Mouse (Mus musculus) stomach, postnatal 0 days (tissue): ENCODE measurements around the gene Inpp5b. TPM values are rescaled to one million over a fixed set of nuclear protein-coding genes. Genes with fewer than 3 reads are reported as not detected.
"Not testable (repeated sequence)": the region's sequence is repeated elsewhere in the genome, so short reads cannot be mapped to it uniquely, and the experiment has no call there.

Experiments
- ATAC-seq: fragments of 200-750 bp; cut with Nextera tagmentation; 2 replicates; pipeline ENCODE4 v1.8.0; 2017; ENCODE audit not compliant: low FRiP score, low TSS enrichment
- DNase-seq: peaks from one replicate; pipeline ENCODE4 v3.0.0-alpha.2; 2016; ENCODE audit warnings: low spot score
- H3K27ac ChIP-seq: fragments of 300-500 bp; sonication (generic); replicated peaks from 2 replicates; pipeline ENCODE4 v1.5.1; 2014; ENCODE audit warnings: mild to moderate bottlenecking, control low read depth
- H3K27me3 ChIP-seq: fragments of 300-500 bp; sonication (generic); 2 replicates; pipeline ENCODE4 v1.6.1; 2014; ENCODE audit warnings: low read length; ENCODE audit not compliant: control insufficient read depth, insufficient read depth
- H3K36me3 ChIP-seq: fragments of 300-500 bp; sonication (generic); 2 replicates; pipeline ENCODE4 v1.6.1; 2014; ENCODE audit warnings: low read length, mixed read lengths; ENCODE audit not compliant: control insufficient read depth, insufficient read depth
- H3K4me1 ChIP-seq: fragments of 300-500 bp; sonication (generic); replicated peaks from 2 replicates; pipeline ENCODE4 v1.6.1; 2014; ENCODE audit warnings: antibody characterized with exemption; ENCODE audit not compliant: control insufficient read depth, insufficient read depth
- H3K4me2 ChIP-seq: fragments of 300-500 bp; sonication (generic); replicated peaks from 2 replicates; pipeline ENCODE4 v1.6.1; 2014; ENCODE audit warnings: low read depth, mild to moderate bottlenecking, control low read depth, moderate library complexity
- H3K4me3 ChIP-seq: fragments of 300-500 bp; sonication (generic); 2 replicates; pipeline ENCODE4 v1.5.1; 2014; ENCODE audit warnings: low read depth, low read length, control low read depth
- H3K9ac ChIP-seq: fragments of 300-500 bp; sonication (generic); 2 replicates; pipeline ENCODE4 v1.6.1; 2014; ENCODE audit warnings: mild to moderate bottlenecking, low read length, control low read depth, mixed read lengths
- H3K9me3 ChIP-seq: fragments of 300-500 bp; sonication (generic); 2 replicates; pipeline ENCODE4 v1.6.1; 2016; ENCODE audit warnings: low read length; ENCODE audit not compliant: control insufficient read depth
- CTCF ChIP-seq: IDR thresholded peaks from 2 replicates; pipeline ENCODE4 v1.5.1; 2016; ENCODE audit warnings: antibody characterized with exemption, low read depth, mild to moderate bottlenecking, moderate library complexity
- EP300 ChIP-seq: optimal IDR thresholded peaks from 2 replicates; pipeline ENCODE3; 2016; ENCODE audit warnings: antibody characterized with exemption
- WGBS: fragments of 180-500 bp; shearing (Covaris S2); extraction: QIAGEN DNeasy Blood & Tissue Kit; methylation state at CpG from one replicate; pipeline ENCODE4 v1.1.7; 2014; 5-methylcytosine and 5-hydroxymethylcytosine counted together
- polyA plus RNA-seq: library from polyadenylated mRNA; unstranded; fragments of >200 nt; fragmentation: Nextera tagmentation; extraction: Ambion mirVana; gene quantifications from 2 replicates; pipeline ENCODE4 v1.2.1, GENCODE M21; 2015

Inpp5b gene
- polyA plus RNA-seq, 1 experiment from 2014 or later, result 23.5 TPM

DNA sequence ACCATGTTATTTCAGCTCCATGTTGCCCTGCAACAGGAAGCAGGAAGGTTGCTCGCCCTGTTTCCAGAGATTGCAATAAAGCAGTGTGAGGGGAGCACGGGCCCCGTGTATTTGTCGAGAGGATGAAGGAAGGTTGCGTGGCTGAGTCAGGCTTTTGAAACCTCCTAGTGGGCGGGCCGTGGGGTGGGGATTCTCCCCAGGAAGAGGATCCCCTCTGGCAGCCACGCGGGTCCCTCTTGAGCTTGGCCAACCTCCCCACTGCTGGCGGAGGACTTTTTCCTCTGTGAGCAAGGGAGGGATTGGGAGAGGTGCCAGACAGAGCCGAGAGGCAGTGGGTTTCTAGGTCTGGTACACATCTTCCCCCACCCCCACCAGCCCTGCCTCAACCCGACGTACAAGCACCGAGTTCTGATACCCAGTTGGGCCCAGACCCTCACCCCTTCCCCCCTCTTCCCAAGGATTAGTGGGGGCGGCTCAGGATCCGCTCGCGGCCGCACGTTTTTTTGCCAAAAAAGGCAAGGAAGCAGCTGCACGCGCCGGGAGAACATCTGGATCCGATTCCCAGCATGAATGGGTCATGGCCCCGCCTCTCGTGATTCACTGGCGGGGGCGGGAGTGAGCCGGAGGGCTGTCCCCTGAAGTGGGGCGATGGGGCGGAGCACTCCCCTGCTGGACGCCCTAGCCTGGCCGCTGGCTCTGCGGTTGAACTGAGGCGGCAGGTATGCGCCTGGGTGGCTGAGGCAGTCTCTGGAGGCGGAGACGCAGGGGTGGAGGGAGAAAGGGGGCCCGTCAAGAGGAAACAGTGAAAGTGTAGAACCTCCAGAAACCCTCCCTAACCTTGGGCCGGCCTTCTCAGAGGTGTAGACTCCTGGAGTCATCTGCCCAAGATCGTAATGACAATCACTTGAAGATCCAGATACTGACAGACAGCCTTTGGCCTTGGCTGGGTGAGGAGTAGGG, 32.9 kb upstream of the Inpp5b start:
- TF ChIP-seq EP300 (peak; percentile 89), CTCF (peak; percentile 55)
- H3K4me1 ChIP-seq, result peaks cover 13% of the 10 kb centered on the region; the same call in 1 of the 2 replicates
- peak overlapping the region; percentile 34 for H3K4me3 ChIP-seq
- no peaks in the 10 kb centered on the region; the same call in 1 of the 2 replicates for H3K36me3 ChIP-seq
- peak overlapping the region; percentile 52 for H3K9ac ChIP-seq
- no peaks in the 10 kb centered on the region for H3K9me3 ChIP-seq
- under 1% methylated on average over 41 of the region's 41 CpGs for WGBS
- H3K27me3 ChIP-seq, result no peaks in the 10 kb centered on the region
- DNase-seq, result peak; percentile 96
- H3K27ac ChIP-seq, result peak overlapping the region; percentile 94
- H3K4me2 ChIP-seq, result peak overlapping the region; percentile 61
- ATAC-seq, result peak; percentile 90

DNA sequence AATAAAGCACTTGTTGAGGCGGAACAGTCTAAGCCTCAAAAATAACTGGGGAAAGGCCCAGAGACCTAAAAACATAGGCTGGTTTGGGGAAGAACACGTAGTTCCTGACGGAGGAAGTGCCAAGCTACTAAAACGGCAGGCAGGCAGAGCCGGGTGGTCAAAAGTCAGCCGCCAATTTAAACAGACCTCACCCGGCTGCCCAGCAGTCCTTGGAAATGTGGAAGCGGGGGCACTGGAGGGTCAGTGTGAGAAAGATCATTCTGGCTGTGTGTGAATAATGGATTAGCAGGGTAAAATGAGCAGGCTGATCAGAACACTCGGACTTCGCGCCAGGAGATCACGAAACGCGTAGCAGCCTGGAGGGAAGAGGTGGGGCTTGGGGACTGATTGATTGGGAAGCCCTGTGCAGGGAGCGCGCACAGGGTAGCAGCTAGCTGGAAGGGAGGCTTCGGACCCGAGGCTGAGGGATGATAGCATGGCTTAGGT, 31.6 kb upstream of the Inpp5b start:
- Histone ChIP-seq H3K36me3 (no peaks in the 10 kb centered on the region; the same call in 1 of the 2 replicates), H3K27ac (peak overlapping the region; percentile 94), H3K9ac (peak overlapping the region; percentile 50), H3K4me1 (0 out of 2 replicates have a peak, but pooled peaks cover 8% of the 10 kb centered on the region), H3K4me2 (peak overlapping the region; percentile 61), H3K9me3 (no peaks in the 10 kb centered on the region), H3K27me3 (no peaks in the 10 kb centered on the region), H3K4me3 (peak overlapping the region; percentile 25; the same call in 1 of the 2 replicates)
- peak; percentile 67 for DNase-seq
- TF ChIP-seq CTCF (no peak), EP300 (no peak)
- peak; percentile 20; the same call in 1 of the 2 replicates for ATAC-seq
- 1% methylated on average over 18 of the region's 18 CpGs for WGBS

DNA sequence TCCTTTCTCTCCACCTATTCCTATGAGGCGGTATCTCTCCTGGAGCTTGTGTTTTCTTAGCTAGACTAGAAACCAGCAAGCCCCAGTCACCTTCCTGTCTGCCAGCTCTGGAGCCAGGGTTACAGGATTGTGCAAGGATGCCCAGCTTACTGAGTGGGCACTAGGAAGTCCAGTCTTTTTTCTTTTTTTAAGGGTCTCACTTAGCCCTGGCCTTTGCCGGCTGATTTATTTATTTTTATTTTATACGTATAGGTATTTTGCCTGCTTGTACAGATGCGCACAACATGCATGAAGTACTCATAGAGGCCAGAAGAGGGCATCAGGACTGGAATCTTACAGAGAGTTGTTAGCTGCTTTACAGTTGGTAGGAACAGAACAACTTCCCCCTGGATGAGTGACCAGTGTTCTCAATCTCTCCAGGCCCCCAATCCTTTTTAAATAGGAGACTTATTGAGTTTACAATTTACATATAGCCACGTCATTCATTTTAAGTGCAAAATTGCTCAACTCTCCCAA, 30.8 kb upstream of the Inpp5b start:
- Histone ChIP-seq H3K27ac (peak overlapping the region; percentile 94), H3K4me2 (no peak overlapping the region), H3K4me1 (0 out of 2 replicates have a peak, but pooled peaks cover 6% of the 10 kb centered on the region), H3K36me3 (peaks cover 1% of the 10 kb centered on the region; the same call in 1 of the 2 replicates), H3K9me3 (no peaks in the 10 kb centered on the region), H3K9ac (no peak overlapping the region), H3K4me3 (no peak overlapping the region), H3K27me3 (no peaks in the 10 kb centered on the region)
- ATAC-seq (no peak), DNase-seq (peak; percentile 41)
- TF ChIP-seq EP300 (no peak), CTCF (peak; percentile 78)
- 9% methylated on average over 5 of the region's 5 CpGs for WGBS

DNA sequence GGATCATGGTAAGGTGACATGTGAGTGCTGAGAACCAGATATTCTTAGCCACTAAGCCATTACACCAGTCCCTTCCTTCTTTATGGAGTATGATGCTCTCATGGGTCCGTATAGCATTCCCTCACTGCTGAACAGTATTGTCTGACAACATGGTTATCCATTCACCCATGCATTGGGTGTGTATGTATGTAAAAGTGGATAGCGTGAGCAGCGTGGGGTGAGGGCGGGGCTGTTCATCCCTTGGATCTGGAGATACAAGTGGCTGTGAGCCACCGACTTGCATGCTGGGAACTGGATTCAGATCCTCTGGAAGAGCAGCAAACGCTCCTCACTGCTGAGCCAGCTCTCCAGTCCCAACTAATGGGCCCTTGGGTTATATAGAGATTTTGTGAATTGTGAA, 29.0 kb upstream of the Inpp5b start:
- H3K27me3 ChIP-seq, result no peaks in the 10 kb centered on the region
- TF ChIP-seq CTCF (no peak), EP300 (no peak)
- ATAC-seq (no peak), DNase-seq (no peak)
- H3K9ac ChIP-seq, result no peak overlapping the region
- H3K4me3 ChIP-seq, result no peak overlapping the region
- H3K9me3 ChIP-seq, result no peaks in the 10 kb centered on the region
- H3K4me2 ChIP-seq, result no peak overlapping the region
- H3K36me3 ChIP-seq, result 0 out of 2 replicates have a peak, but pooled peaks cover 3% of the 10 kb centered on the region
- WGBS, result 76% methylated on average over 6 of the region's 6 CpGs
- no peak overlapping the region for H3K27ac ChIP-seq
- 0 out of 2 replicates have a peak, but pooled peaks cover 6% of the 10 kb centered on the region for H3K4me1 ChIP-seq

DNA sequence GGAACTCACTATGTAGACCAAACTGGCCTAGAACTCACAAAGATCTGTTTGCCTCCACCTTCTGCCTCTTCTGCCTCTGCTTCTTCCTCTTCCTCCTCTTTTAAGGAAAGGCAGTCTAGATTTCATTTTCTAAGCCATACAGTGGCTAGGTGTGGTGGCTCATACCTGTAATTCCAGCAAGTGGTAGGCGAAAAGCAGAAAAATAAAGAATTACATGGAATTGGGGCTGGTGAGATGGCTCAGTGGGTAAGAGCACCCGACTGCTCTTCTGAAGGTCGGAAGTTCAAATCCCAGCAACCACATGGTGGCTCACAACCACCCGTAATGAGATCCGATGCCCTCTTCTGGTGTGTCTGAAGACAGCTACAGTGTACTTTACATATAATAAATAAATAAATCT, 27.8 kb upstream of the Inpp5b start:
- H3K4me3 ChIP-seq, H3K4me2 ChIP-seq, H3K9me3 ChIP-seq, H3K9ac ChIP-seq, H3K36me3 ChIP-seq, ATAC-seq, DNase-seq, H3K27ac ChIP-seq, H3K4me1 ChIP-seq, H3K27me3 ChIP-seq: not testable (repeated sequence)
- WGBS, result 69% methylated on average over 4 of the region's 5 CpGs
